Mouse (Mus musculus) bone marrow macrophage, adult 2 months (primary cell): ENCODE measurements at regions not wholly inside any gene's neighbourhood (a gene's known extent, or its start where the extent isn't known, plus 50 kb on each side); places are given as distances from the start of the nearest gene placed in this dataset.

ENCODE experiments used
- CTCF ChIP-seq: IDR thresholded peaks from 2 replicates; pipeline ENCODE4 v1.5.1; 2012; ENCODE audit warnings: low read depth, mild to moderate bottlenecking, low read length, moderate library complexity
- POLR2A ChIP-seq: IDR thresholded peaks from 2 replicates; pipeline ENCODE4 v1.6.1; 2012; ENCODE audit warnings: mild to moderate bottlenecking, low read depth, low read length, borderline replicate concordance

DNA sequence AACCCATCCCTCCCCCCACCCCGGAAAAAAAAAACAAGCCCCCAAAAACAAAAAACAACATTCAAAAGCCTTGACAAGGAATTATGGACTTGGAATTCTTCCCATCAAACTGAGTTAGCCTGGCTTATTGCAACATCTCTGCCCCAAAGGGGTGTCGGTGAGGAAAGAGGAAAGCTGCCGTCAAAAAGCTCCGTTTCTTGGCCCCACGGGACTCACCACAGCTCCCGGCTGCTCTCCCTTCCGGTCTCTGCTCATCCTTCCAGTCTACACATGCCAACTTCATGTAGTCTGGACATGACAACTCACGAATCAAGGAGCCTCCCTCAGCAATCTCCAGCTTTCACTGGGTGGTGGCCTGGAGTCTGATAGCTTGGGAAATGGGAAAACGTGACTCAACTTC lies 295.4 kb downstream of the Gm49356 start:
- TF ChIP-seq POLR2A (no peak), CTCF (no peak)
